Mouse (Mus musculus): ENCODE measurements around the gene Tshz2. TPM values are rescaled to one million over a fixed set of nuclear protein-coding genes. Genes with fewer than 3 reads are reported as not detected.
A peak's percentile ranks its signal among the peaks of the same experiment; 100 is the strongest.

The Tshz2 gene
- polyA plus RNA-seq, 1 experiment, result 5.8 TPM

DNA sequence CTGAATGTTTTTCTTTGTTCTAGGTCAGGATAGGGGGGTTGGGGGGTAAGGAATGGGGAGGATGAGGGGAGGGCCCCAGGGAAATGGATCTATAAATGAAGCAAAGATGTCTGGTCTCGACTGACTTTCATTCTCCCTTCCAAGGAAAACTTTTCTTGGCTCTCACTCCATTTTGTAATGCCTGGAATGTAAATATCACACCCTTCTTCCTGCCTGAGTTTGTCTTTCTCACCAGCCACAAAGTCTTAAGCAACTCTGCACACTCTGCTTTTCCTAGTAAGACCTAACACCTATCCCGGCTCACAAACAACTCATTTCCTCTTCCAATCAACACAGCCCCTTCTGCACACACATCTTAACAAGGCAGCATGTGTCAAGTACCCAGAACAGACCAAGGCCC lies 25.0 kb upstream of the Tshz2 start:
- H3K4me1 ChIP-seq (ENCODE audit: control insufficient read depth, insufficient read depth, insufficient read length, low read length), result no peaks in the 10 kb centered on the region
- H3K27me3 ChIP-seq (ENCODE audit: control insufficient read depth, insufficient read depth, low read length), result no peaks in the 10 kb centered on the region
- TF ChIP-seq CTCF (IDR thresholded peaks at IDR 0.05; ENCODE audit: extremely low read depth, insufficient read length, insufficient replicate concordance, low read depth, low read length), result no peak
- no peak for TF ChIP-seq POLR2A (IDR thresholded peaks at IDR 0.05; ENCODE audit: low read depth, low read length)
- no peak overlapping the region for H3K27ac ChIP-seq (ENCODE audit: insufficient read depth, low read depth, low read length)
- H3K36me3 ChIP-seq (ENCODE audit: control insufficient read depth, insufficient read depth, low read length), result no peaks in the 10 kb centered on the region
- no peak overlapping the region for H3K4me3 ChIP-seq (ENCODE audit: low read depth, low read length)
- WGBS, result 10% methylated on average over 2 of the region's 2 CpGs

DNA sequence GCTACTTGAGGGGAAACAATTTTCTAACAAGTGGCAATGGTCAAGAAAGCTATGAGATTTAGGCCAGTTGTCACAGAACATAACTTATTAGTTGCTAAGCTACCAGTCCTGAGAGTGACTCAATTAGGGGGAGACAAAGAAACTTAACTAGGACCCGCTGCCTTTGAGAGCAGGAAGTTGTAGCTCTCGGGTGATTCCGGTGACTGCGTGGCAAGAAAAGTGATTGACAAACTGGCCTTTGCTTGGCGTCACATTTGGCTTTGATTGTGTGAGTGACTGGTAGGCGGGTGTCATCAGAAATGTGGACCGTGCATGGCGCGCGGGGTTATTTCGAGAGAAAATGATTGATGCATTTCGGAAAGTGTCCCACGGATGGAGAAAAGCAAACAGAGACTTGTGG lies 22.9 kb upstream of the Tshz2 start:
- Histone ChIP-seq H3K4me3 (ENCODE audit: low read depth, low read length) (no peak overlapping the region), H3K27ac (ENCODE audit: insufficient read depth, low read depth, low read length) (no peak overlapping the region), H3K4me1 (ENCODE audit: control insufficient read depth, insufficient read depth, insufficient read length, low read length) (no peaks in the 10 kb centered on the region), H3K36me3 (ENCODE audit: control insufficient read depth, insufficient read depth, low read length) (no peaks in the 10 kb centered on the region), H3K27me3 (ENCODE audit: control insufficient read depth, insufficient read depth, low read length) (no peaks in the 10 kb centered on the region)
- TF ChIP-seq POLR2A (IDR thresholded peaks at IDR 0.05; ENCODE audit: low read depth, low read length) (no peak), CTCF (IDR thresholded peaks at IDR 0.05; ENCODE audit: extremely low read depth, insufficient read length, insufficient replicate concordance, low read depth, low read length) (no peak)
- WGBS, result 51% methylated on average over 13 of the region's 13 CpGs

DNA sequence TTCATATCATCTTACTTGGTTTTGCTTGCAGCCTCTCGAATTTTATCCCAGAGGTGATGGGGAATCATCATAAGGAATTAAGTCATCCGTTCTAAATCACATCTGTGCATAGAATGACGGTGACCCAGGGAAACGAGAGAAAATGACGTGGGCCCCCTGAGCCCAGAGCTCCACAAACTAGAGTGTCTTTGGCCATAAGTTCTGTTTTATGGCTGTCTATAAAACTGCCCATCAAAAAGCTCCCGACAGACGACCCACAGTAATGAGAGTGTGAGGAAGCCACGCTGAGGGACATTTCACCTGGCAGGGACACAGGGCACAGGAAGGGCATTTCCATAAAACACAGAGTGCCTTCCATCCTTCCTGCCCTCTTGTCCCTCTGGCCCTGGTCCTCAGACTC lies 21.9 kb upstream of the Tshz2 start:
- H3K27me3 ChIP-seq (ENCODE audit: control insufficient read depth, insufficient read depth, low read length), result no peaks in the 10 kb centered on the region
- H3K4me1 ChIP-seq (ENCODE audit: control insufficient read depth, insufficient read depth, insufficient read length, low read length), result no peaks in the 10 kb centered on the region
- no peak overlapping the region for H3K4me3 ChIP-seq (ENCODE audit: low read depth, low read length)
- H3K27ac ChIP-seq (ENCODE audit: insufficient read depth, low read depth, low read length), result no peak overlapping the region
- 29% methylated on average over 8 of the region's 8 CpGs for WGBS
- TF ChIP-seq POLR2A (IDR thresholded peaks at IDR 0.05; ENCODE audit: low read depth, low read length) (no peak), CTCF (IDR thresholded peaks at IDR 0.05; ENCODE audit: extremely low read depth, insufficient read length, insufficient replicate concordance, low read depth, low read length) (no peak)
- H3K36me3 ChIP-seq (ENCODE audit: control insufficient read depth, insufficient read depth, low read length), result no peaks in the 10 kb centered on the region

DNA sequence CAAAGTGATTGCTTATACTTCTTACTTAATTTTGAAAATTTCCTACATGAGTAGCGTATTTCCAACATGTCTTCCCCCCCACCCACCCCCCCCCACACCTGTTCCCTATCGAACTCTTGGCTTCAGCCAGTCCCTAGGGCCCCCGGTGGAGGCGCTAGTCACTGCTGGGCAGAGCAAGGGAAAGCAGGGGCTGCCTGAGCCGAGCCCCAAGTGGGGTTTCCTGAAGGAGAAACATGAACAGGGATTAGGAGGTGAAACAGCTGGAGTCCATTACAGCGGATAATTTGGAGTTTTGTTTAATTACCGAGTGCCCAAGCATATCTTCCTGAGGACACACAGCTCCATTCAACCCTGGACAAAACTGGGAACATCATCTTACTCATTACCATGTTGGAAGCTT lies 21.3 kb upstream of the Tshz2 start:
- Histone ChIP-seq H3K27me3 (ENCODE audit: control insufficient read depth, insufficient read depth, low read length) (no peaks in the 10 kb centered on the region), H3K4me1 (ENCODE audit: control insufficient read depth, insufficient read depth, insufficient read length, low read length) (no peaks in the 10 kb centered on the region), H3K4me3 (ENCODE audit: low read depth, low read length) (no peak overlapping the region), H3K36me3 (ENCODE audit: control insufficient read depth, insufficient read depth, low read length) (no peaks in the 10 kb centered on the region), H3K27ac (ENCODE audit: insufficient read depth, low read depth, low read length) (no peak overlapping the region)
- 60% methylated on average over 7 of the region's 7 CpGs for WGBS
- TF ChIP-seq CTCF (IDR thresholded peaks at IDR 0.05; ENCODE audit: extremely low read depth, insufficient read length, insufficient replicate concordance, low read depth, low read length) (no peak), POLR2A (IDR thresholded peaks at IDR 0.05; ENCODE audit: low read depth, low read length) (no peak)

DNA sequence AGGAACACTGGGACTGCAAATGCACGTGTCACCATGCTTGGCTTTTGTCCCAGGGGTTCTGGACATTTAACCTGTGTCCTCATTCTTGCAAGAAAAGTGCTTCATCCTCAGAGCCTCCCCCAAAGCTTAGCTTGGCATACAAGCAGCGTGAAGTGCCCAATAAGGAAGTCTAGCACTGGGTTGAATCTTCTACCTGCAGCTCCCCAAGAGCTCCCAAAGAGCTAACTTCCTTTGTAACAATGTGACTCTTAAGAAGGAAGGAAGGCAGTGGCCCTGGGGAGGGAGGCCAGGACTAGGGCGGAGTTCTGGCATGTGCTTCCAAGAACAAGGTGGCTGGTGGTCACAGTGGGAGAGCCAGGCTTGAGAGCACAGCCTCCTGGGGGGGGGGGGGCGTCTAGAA lies 18.1 kb upstream of the Tshz2 start:
- Histone ChIP-seq H3K4me1 (ENCODE audit: control insufficient read depth, insufficient read depth, insufficient read length, low read length) (no peaks in the 10 kb centered on the region), H3K27ac (ENCODE audit: insufficient read depth, low read depth, low read length) (no peak overlapping the region), H3K27me3 (ENCODE audit: control insufficient read depth, insufficient read depth, low read length) (no peaks in the 10 kb centered on the region), H3K4me3 (ENCODE audit: low read depth, low read length) (no peak overlapping the region), H3K36me3 (ENCODE audit: control insufficient read depth, insufficient read depth, low read length) (no peaks in the 10 kb centered on the region)
- 39% methylated on average over 4 of the region's 4 CpGs for WGBS
- no peak for TF ChIP-seq CTCF (IDR thresholded peaks at IDR 0.05; ENCODE audit: extremely low read depth, insufficient read length, insufficient replicate concordance, low read depth, low read length)
- TF ChIP-seq POLR2A (IDR thresholded peaks at IDR 0.05; ENCODE audit: low read depth, low read length), result no peak

DNA sequence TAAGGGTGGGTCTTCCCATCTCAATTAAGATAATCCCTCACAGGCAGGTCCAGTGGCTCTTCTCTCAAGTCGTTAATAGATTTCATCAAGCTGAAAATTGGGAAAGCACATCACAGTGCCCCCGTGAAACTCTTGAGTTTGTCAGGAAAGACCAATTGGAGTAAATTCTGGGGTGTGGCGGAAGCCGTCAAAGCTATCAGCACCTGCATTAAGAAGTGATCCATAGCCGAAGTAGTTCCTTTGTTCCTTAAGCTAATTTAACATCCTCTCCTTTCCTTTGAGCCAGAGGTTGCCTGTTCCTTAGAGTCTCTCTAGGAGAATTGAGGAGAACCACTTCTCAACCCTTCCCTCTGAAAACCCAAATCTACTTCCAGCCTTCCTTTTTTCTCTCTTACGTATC lies 16.8 kb upstream of the Tshz2 start:
- Histone ChIP-seq H3K36me3 (ENCODE audit: control insufficient read depth, insufficient read depth, low read length) (no peaks in the 10 kb centered on the region), H3K4me1 (ENCODE audit: control insufficient read depth, insufficient read depth, insufficient read length, low read length) (no peaks in the 10 kb centered on the region), H3K27ac (ENCODE audit: insufficient read depth, low read depth, low read length) (no peak overlapping the region), H3K27me3 (ENCODE audit: control insufficient read depth, insufficient read depth, low read length) (no peaks in the 10 kb centered on the region), H3K4me3 (ENCODE audit: low read depth, low read length) (no peak overlapping the region)
- no peak for TF ChIP-seq POLR2A (IDR thresholded peaks at IDR 0.05; ENCODE audit: low read depth, low read length)
- no peak for TF ChIP-seq CTCF (IDR thresholded peaks at IDR 0.05; ENCODE audit: extremely low read depth, insufficient read length, insufficient replicate concordance, low read depth, low read length)
- WGBS, result 70% methylated on average over 6 of the region's 6 CpGs

DNA sequence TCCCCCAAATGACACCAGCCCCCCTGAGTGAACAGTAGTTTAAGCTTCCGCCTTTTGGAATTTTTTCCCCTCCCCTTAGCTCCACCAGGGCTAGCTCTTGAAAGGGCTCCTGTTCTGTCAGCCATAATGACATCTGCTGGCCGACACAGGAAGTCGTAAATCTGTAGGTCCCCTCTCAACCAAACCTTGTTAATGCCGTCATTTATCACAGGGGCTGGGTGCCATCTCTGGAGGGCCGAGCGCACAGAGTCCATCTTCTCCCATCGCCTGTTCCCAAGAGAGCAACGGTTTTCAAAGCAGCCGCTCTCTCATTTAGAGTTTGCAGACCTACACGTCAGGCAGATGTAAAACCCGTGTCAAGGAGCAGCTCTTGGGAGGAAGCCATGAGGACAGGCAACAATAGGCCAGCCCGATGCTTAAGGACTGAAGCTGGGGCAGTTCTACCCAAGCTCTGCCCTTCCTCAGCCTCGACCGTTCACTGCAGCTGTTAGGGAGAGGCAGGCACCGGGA lies 11.6 kb upstream of the Tshz2 start:
- WGBS, result 38% methylated on average over 15 of the region's 15 CpGs
- Histone ChIP-seq H3K4me1 (ENCODE audit: control insufficient read depth, insufficient read depth, insufficient read length, low read length) (no peaks in the 10 kb centered on the region), H3K27ac (ENCODE audit: insufficient read depth, low read depth, low read length) (no peak overlapping the region), H3K4me3 (ENCODE audit: low read depth, low read length) (peak overlapping the region; percentile 30), H3K27me3 (ENCODE audit: control insufficient read depth, insufficient read depth, low read length) (no peaks in the 10 kb centered on the region), H3K36me3 (ENCODE audit: control insufficient read depth, insufficient read depth, low read length) (no peaks in the 10 kb centered on the region)
- TF ChIP-seq CTCF (IDR thresholded peaks at IDR 0.05; ENCODE audit: extremely low read depth, insufficient read length, insufficient replicate concordance, low read depth, low read length), result no peak
- TF ChIP-seq POLR2A (IDR thresholded peaks at IDR 0.05; ENCODE audit: low read depth, low read length), result no peak

All from small intestine, adult 2 months (tissue).